Mouse (Mus musculus) myocyte (in vitro differentiated cells): ENCODE measurements around the gene Bmp6.

Experiments used
- POLR2A ChIP-seq: IDR thresholded peaks from one replicate; pipeline ENCODE4 v1.6.1; 2011; ENCODE audit warnings: low read depth, mild to moderate bottlenecking, control low read depth, moderate library complexity; ENCODE audit not compliant: insufficient read length
- POLR2AphosphoS2 ChIP-seq: IDR thresholded peaks from one replicate; pipeline ENCODE4 v1.6.1; 2011; ENCODE audit warnings: low read depth, control low read depth; ENCODE audit not compliant: insufficient read length
- USF1 ChIP-seq: IDR thresholded peaks from one replicate; pipeline ENCODE4 v1.6.1; 2011; ENCODE audit warnings: low read depth, mild to moderate bottlenecking, control low read depth, moderate library complexity

DNA sequence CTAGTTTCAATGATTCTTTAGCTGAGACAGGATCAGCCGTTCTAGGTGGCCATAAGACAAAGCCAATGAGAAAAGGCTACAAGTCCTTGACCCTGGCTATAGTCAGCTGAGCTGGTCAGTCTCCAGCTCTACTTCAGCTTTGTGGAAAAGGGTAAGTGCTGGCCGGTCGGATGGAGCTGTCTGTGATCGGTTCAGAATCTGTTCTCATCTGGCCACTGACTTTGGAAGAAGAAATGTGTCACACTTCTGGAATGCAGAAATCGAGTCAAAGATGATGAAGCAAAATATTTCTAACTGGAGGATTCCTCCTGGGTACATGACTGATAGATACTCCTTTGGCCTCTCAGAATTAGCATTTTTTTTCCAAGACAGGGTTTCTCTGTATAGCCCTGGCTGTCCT is 77.6 kb downstream of the Bmp6 start:
- TF ChIP-seq USF1 (no peak), POLR2AphosphoS2 (no peak), POLR2A (no peak)
